9 mouse cellular contexts compared by ENCODE assay signal in the genomic region with DNA sequence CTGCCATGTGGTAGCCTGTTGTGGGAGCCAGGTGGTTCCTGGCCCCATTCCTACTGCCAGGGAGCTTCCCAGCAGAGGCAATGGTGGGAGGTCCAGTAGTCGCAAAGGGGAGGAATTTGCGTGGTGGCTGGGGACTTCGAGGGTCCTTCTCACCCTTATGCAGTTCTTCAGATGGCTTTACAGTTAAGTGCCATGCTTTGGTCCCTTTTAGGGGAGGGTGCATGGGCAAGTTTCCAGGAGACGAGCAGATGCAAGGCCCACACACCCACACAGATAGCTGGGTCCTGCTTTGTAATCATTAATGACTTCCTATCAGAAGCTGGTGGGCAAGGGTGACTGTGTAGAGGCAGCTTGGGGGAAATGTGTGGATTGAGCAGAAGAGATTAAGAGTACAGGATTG. TPM values are rescaled to one million over a fixed set of nuclear protein-coding genes. Genes with fewer than 3 reads are reported as not detected.
A peak's percentile ranks its signal among the peaks of the same experiment; 100 is the strongest.
DNase-seq lines count a peak whose midpoint lies in the region; ATAC-seq and TF ChIP-seq lines count a peak whose summit lies in the region.
"Had no signal": no experiment of that assay in that cellular context is flagged by ENCODE, and none has a peak within 500 bp of the region (broad histone marks: within the 10 kb centered on the region; RNA-seq: fewer than 3 reads in every experiment).

No protein-coding gene starts in this region.

- H3K4me1 ChIP-seq in kidney, postnatal 0 days (replicated peaks; ENCODE audit: insufficient read depth, low read length) = peaks cover 14% of the 10 kb centered on the region
- peaks cover 52% of the 10 kb centered on the region for H3K4me1 ChIP-seq in embryonic facial prominence, embryonic 10.5 days
- H3K4me1 ChIP-seq in intestine, embryonic 16.5 days (ENCODE audit: control insufficient read depth, insufficient read depth, low read length) = peaks cover 26% of the 10 kb centered on the region

- H3K4me2 ChIP-seq in kidney, postnatal 0 days (ENCODE audit: low read length) = no peak overlapping the region
- peak overlapping the region; percentile 82 for H3K4me2 ChIP-seq in intestine, embryonic 16.5 days (ENCODE audit: low read depth, low read length)

- H3K27me3 ChIP-seq in kidney, postnatal 0 days (ENCODE audit: insufficient read depth, low read length) = no peaks in the 10 kb centered on the region
- peaks cover 9% of the 10 kb centered on the region; the same call in 1 of the 2 replicates for H3K27me3 ChIP-seq in embryonic facial prominence, embryonic 10.5 days (replicated peaks; ENCODE audit: low read depth, poor library complexity, severe bottlenecking)
- H3K27me3 ChIP-seq in intestine, embryonic 16.5 days (replicated peaks; ENCODE audit: control insufficient read depth, insufficient read depth, low read length) = no peaks in the 10 kb centered on the region
- H3K27me3 ChIP-seq: Patski had no signal

- peaks cover 30% of the 10 kb centered on the region for H3K36me3 ChIP-seq in kidney, postnatal 0 days (ENCODE audit: insufficient read depth, low read length)
- peaks cover 46% of the 10 kb centered on the region for H3K36me3 ChIP-seq in embryonic facial prominence, embryonic 10.5 days (replicated peaks)
- peaks cover 13% of the 10 kb centered on the region for H3K36me3 ChIP-seq in intestine, embryonic 16.5 days (ENCODE audit: control insufficient read depth, insufficient read depth, low read length)

- TF ChIP-seq CTCF in kidney, postnatal 0 days (IDR thresholded peaks at IDR 0.05; ENCODE audit: low read depth) = no peak

- ATAC-seq in cerebellum, adult (ENCODE audit: insufficient number of reproducible peaks, low FRiP score, low TSS enrichment) = no peak
- no peak for ATAC-seq in kidney, postnatal 0 days (replicated peaks; ENCODE audit: low FRiP score, low read depth)
- ATAC-seq in intestine, embryonic 16.5 days = no peak

- DNase-seq in cerebellum, adult 11-12 months = peak; percentile 64
- DNase-seq in kidney, postnatal 0 days (ENCODE audit: low spot score) = no peak
- DNase-seq in kidney, adult 9 months = no peak
- DNase-seq in embryonic facial prominence, embryonic 10.5 days (ENCODE audit: low spot score) = no peak
- no peak for DNase-seq in gastrocnemius, postnatal 25 days
- no peak for DNase-seq in embryo, embryonic 9.5 days (ENCODE audit: extremely low spot score)

- no peak overlapping the region for H3K27ac ChIP-seq in kidney, postnatal 0 days
- H3K27ac ChIP-seq in embryonic facial prominence, embryonic 10.5 days (replicated peaks) = peak overlapping the region; percentile 98
- peak overlapping the region; percentile 88 for H3K27ac ChIP-seq in intestine, embryonic 16.5 days (ENCODE audit: low read length)

- H3K4me3 ChIP-seq in kidney, postnatal 0 days (replicated peaks; ENCODE audit: low read depth, low read length) = no peak overlapping the region
- H3K4me3 ChIP-seq in embryonic facial prominence, embryonic 10.5 days = peak overlapping the region; percentile 92
- H3K4me3 ChIP-seq in intestine, embryonic 16.5 days (ENCODE audit: low read length) = peak overlapping the region; percentile 94; the same call in 1 of the 2 replicates

- H3K9ac ChIP-seq in kidney, postnatal 0 days (ENCODE audit: low read depth, low read length) = peak overlapping the region; percentile 92; the same call in 1 of the 2 replicates
- no peak overlapping the region for H3K9ac ChIP-seq in intestine, embryonic 16.5 days (ENCODE audit: low read depth, low read length)

- 22% methylated on average over 4 of the region's 4 CpGs for WGBS in kidney, postnatal 0 days
- 41% methylated on average over 4 of the region's 4 CpGs for WGBS in embryonic facial prominence, embryonic 10.5 days
- 33% methylated on average over 4 of the region's 4 CpGs for WGBS in intestine, embryonic 16.5 days

- H3K9me3 ChIP-seq in kidney, postnatal 0 days (replicated peaks; ENCODE audit: low read length) = no peaks in the 10 kb centered on the region
- H3K9me3 ChIP-seq in embryonic facial prominence, embryonic 10.5 days = no peaks in the 10 kb centered on the region
- H3K9me3 ChIP-seq in intestine, embryonic 16.5 days (ENCODE audit: control insufficient read depth, low read length) = no peaks in the 10 kb centered on the region

RNA-seq across cellular contexts. Expression of a gene that starts 1.1 kb away (rescaled TPM):
- polyA plus RNA-seq in kidney, postnatal 0 days (2015; fragmentation: Nextera tagmentation; extraction: Ambion mirVana) = 6.6 and 8.4 TPM in 2 replicates
- polyA plus RNA-seq in embryonic facial prominence, embryonic 10.5 days (2016; fragmentation: Nextera tagmentation; extraction: Ambion mirVana) = 6.8 TPM in 2 replicates
- 2.7 and 4.0 TPM in 2 replicates for polyA plus RNA-seq in intestine, embryonic 16.5 days (2015; fragmentation: Nextera tagmentation; extraction: Ambion mirVana)
- total RNA-seq in gastrocnemius, postnatal 25 days (2021) = 1 to 10 TPM; 1.4 to 1.5 TPM

RNA-seq across cellular contexts. Expression of a gene that starts 8.9 kb away (rescaled TPM):
- 65.1 and 66.9 TPM in 2 replicates for polyA plus RNA-seq in kidney, postnatal 0 days (2015; fragmentation: Nextera tagmentation; extraction: Ambion mirVana)
- 75.5 and 82.9 TPM in 2 replicates for polyA plus RNA-seq in embryonic facial prominence, embryonic 10.5 days (2016; fragmentation: Nextera tagmentation; extraction: Ambion mirVana)
- 66.0 and 69.2 TPM in 2 replicates for polyA plus RNA-seq in intestine, embryonic 16.5 days (2015; fragmentation: Nextera tagmentation; extraction: Ambion mirVana)
- 1 to 10 TPM; 3.9 to 6.5 TPM for total RNA-seq in gastrocnemius, postnatal 25 days (2021)
